Mouse (Mus musculus) MEL (cell line): ENCODE data around the gene Cdh4. TPM values are rescaled to one million over a fixed set of nuclear protein-coding genes. Genes with fewer than 3 reads are reported as not detected.

Experiments
- DNase-seq: peaks from one replicate; pipeline ENCODE4 v3.0.0; 2011; ENCODE audit warnings: low read depth, low spot score
- H3K27ac ChIP-seq: 2 replicates; pipeline ENCODE4 v1.5.1; 2012; ENCODE audit warnings: low read depth, mild to moderate bottlenecking, control low read depth, low read length, moderate library complexity; ENCODE audit not compliant: control insufficient read depth
- H3K27me3 ChIP-seq, 2 experiments: fragments of 150-350 bp in 1 of 2; sonication (generic) in 1 of 2; 2 replicates each; pipeline ENCODE4 v1.6.1; 2012; ENCODE audit warnings: low read length in 2 of 2, mild to moderate bottlenecking in 2 of 2, improper control_type of control experiment in 1 of 2, moderate library complexity in 1 of 2; ENCODE audit not compliant: insufficient read depth in 2 of 2, control insufficient read depth in 1 of 2
- H3K36me3 ChIP-seq, 2 experiments: 2 replicates each; pipeline ENCODE4 v1.6.1; 2012 to 2014; ENCODE audit warnings: low read length in 2 of 2, improper control_type of control experiment in 1 of 2, inconsistent platforms in 1 of 2, mild to moderate bottlenecking in 1 of 2; ENCODE audit not compliant: insufficient read depth in 2 of 2, control insufficient read depth in 1 of 2
- H3K4me1 ChIP-seq, 2 experiments: fragments of 150-350 bp in 1 of 2; sonication (generic) in 1 of 2; 2 replicates each; pipeline ENCODE4 v1.6.1; 2012; ENCODE audit warnings: low read length in 2 of 2, improper control_type of control experiment in 1 of 2, mild to moderate bottlenecking in 1 of 2; ENCODE audit not compliant: insufficient read depth in 2 of 2, control insufficient read depth in 1 of 2
- H3K4me3 ChIP-seq, 2 experiments: fragments of 150-350 bp in 1 of 2; sonication (generic) in 1 of 2; 2 replicates each; pipeline ENCODE4 v1.5.1; 2012; ENCODE audit warnings: low read depth in 2 of 2, low read length in 2 of 2, mild to moderate bottlenecking in 2 of 2, moderate library complexity in 2 of 2, control low read depth in 1 of 2, improper control_type of control experiment in 1 of 2; ENCODE audit not compliant: control insufficient read depth in 1 of 2, insufficient read depth in 1 of 2
- H3K79me2 ChIP-seq: 2 replicates; pipeline ENCODE4 v1.6.1; 2012; ENCODE audit warnings: mild to moderate bottlenecking, low read length, moderate library complexity; ENCODE audit not compliant: control insufficient read depth, poor library complexity, insufficient read depth
- H3K9ac ChIP-seq: 2 replicates; pipeline ENCODE4 v1.6.1; 2012; ENCODE audit warnings: low read depth, mild to moderate bottlenecking, control low read depth, low read length, moderate library complexity; ENCODE audit not compliant: control insufficient read depth, poor library complexity, severe bottlenecking
- H3K9me3 ChIP-seq: fragments of 150-350 bp; sonication (generic); replicated peaks from 2 replicates; pipeline ENCODE4 v1.6.1; 2012; ENCODE audit warnings: mild to moderate bottlenecking, low read length, improper control_type of control experiment, moderate library complexity; ENCODE audit not compliant: insufficient read depth
- CHD1 ChIP-seq: IDR thresholded peaks from 2 replicates; pipeline ENCODE4 v1.6.1; 2012; ENCODE audit warnings: low read depth, mild to moderate bottlenecking, inconsistent platforms, low read length, improper control_type of control experiment
- CHD2 ChIP-seq: IDR thresholded peaks from 2 replicates; pipeline ENCODE4 v1.6.1; 2011; ENCODE audit warnings: low read length, improper control_type of control experiment
- CTCF ChIP-seq, 3 experiments: IDR thresholded peaks in 2 of 3; conservative IDR thresholded peaks in 1 of 3; 2 replicates each; pipeline ENCODE4 v1.5.1; 2011 to 2012; ENCODE audit warnings: low read length in 3 of 3, low read depth in 2 of 3, mild to moderate bottlenecking in 2 of 3, improper control_type of control experiment in 1 of 3, inconsistent platforms in 1 of 3, mixed read lengths in 1 of 3, moderate library complexity in 1 of 3; ENCODE audit not compliant: control insufficient read depth in 1 of 3, insufficient read depth in 1 of 3, poor library complexity in 1 of 3, severe bottlenecking in 1 of 3
- ELF1 ChIP-seq: IDR thresholded peaks from 2 replicates; pipeline ENCODE4 v1.6.1; 2014; ENCODE audit warnings: low read depth, mild to moderate bottlenecking, inconsistent platforms, low read length, improper control_type of control experiment, moderate library complexity
- JUND ChIP-seq: IDR thresholded peaks from 2 replicates; pipeline ENCODE4 v1.6.1; 2011; ENCODE audit warnings: low read depth, mild to moderate bottlenecking, improper control_type of control experiment, low read length
- MAFK ChIP-seq: IDR thresholded peaks from 2 replicates; pipeline ENCODE4 v1.6.1; 2011; ENCODE audit warnings: low read depth, mild to moderate bottlenecking, low read length, improper control_type of control experiment, borderline replicate concordance
- MAX ChIP-seq: IDR thresholded peaks from 2 replicates; pipeline ENCODE4 v1.6.1; 2011; ENCODE audit warnings: low read length, improper control_type of control experiment
- MAZ ChIP-seq: IDR thresholded peaks from 2 replicates; pipeline ENCODE4 v1.6.1; 2012; ENCODE audit warnings: low read depth, mild to moderate bottlenecking, inconsistent platforms, low read length, improper control_type of control experiment
- MEF2A ChIP-seq: IDR thresholded peaks from 2 replicates; pipeline ENCODE4 v1.6.1; 2014; ENCODE audit warnings: low read depth, mild to moderate bottlenecking, inconsistent platforms, low read length, improper control_type of control experiment; ENCODE audit not compliant: poor library complexity, insufficient replicate concordance, severe bottlenecking; ENCODE audit errors: extremely low read depth
- MXI1 ChIP-seq: IDR thresholded peaks from 2 replicates; pipeline ENCODE4 v1.6.1; 2011; ENCODE audit warnings: mild to moderate bottlenecking, low read depth, low read length, improper control_type of control experiment
- MYB ChIP-seq: IDR thresholded peaks from 2 replicates; pipeline ENCODE4 v1.6.1; 2011; ENCODE audit warnings: mild to moderate bottlenecking, low read depth, low read length, improper control_type of control experiment
- NELFE ChIP-seq: IDR thresholded peaks from 2 replicates; pipeline ENCODE4 v1.6.1; 2011; ENCODE audit warnings: low read depth, low read length, improper control_type of control experiment
- NRF1 ChIP-seq: IDR thresholded peaks from 2 replicates; pipeline ENCODE4 v1.6.1; 2014; ENCODE audit warnings: low read depth, mild to moderate bottlenecking, inconsistent platforms, low read length, improper control_type of control experiment, moderate library complexity; ENCODE audit not compliant: poor library complexity, insufficient read depth, severe bottlenecking
- POLR2A ChIP-seq, 2 experiments: IDR thresholded peaks; 2 replicates each; pipeline ENCODE4 v1.6.1; 2011 to 2012; ENCODE audit warnings: low read length in 2 of 2, mild to moderate bottlenecking in 2 of 2, control low read depth in 1 of 2, improper control_type of control experiment in 1 of 2, low read depth in 1 of 2, moderate library complexity in 1 of 2; ENCODE audit not compliant: control insufficient read depth in 1 of 2, insufficient read depth in 1 of 2, poor library complexity in 1 of 2
- POLR2AphosphoS2 ChIP-seq: IDR thresholded peaks from 2 replicates; pipeline ENCODE4 v1.6.1; 2011; ENCODE audit warnings: low read length, improper control_type of control experiment
- RAD21 ChIP-seq: IDR thresholded peaks from 2 replicates; pipeline ENCODE4 v1.6.1; 2011; ENCODE audit warnings: mild to moderate bottlenecking, low read depth, low read length, improper control_type of control experiment
- TAL1 ChIP-seq: IDR thresholded peaks from 2 replicates; pipeline ENCODE4 v1.6.1; 2012; ENCODE audit warnings: mild to moderate bottlenecking, inconsistent platforms, low read length, moderate library complexity, mixed read lengths
- TBP ChIP-seq: IDR thresholded peaks from 2 replicates; pipeline ENCODE4 v1.8.0; 2011; ENCODE audit warnings: low read depth, low read length, improper control_type of control experiment
- TCF12 ChIP-seq: IDR thresholded peaks from 2 replicates; pipeline ENCODE4 v1.6.1; 2014; ENCODE audit warnings: low read depth, mild to moderate bottlenecking, inconsistent platforms, low read length, improper control_type of control experiment, moderate library complexity
- USF1 ChIP-seq: IDR thresholded peaks from 2 replicates; pipeline ENCODE4 v1.6.1; 2014; ENCODE audit warnings: low read depth, mild to moderate bottlenecking, inconsistent platforms, low read length, improper control_type of control experiment, moderate library complexity
- USF2 ChIP-seq, 2 experiments: IDR thresholded peaks; 2 replicates each; pipeline ENCODE4 v1.6.1; 2011 to 2012; ENCODE audit warnings: improper control_type of control experiment in 2 of 2, low read length in 2 of 2, borderline replicate concordance in 1 of 2, inconsistent platforms in 1 of 2, low read depth in 1 of 2, mild to moderate bottlenecking in 1 of 2; ENCODE audit not compliant: insufficient read depth in 1 of 2
- ZNF384 ChIP-seq: IDR thresholded peaks from 2 replicates; pipeline ENCODE4 v1.6.1; 2012; ENCODE audit warnings: low read depth, mild to moderate bottlenecking, inconsistent platforms, low read length, improper control_type of control experiment
- polyA plus RNA-seq, 2 experiments: library from polyadenylated mRNA; stranded (reverse) in 1 of 2; unstranded in 1 of 2; fragments of >175 nt in 1 of 2; fragments of >200 nt in 1 of 2; gene quantifications; 2 replicates each; pipeline versions ENCODE4 v1.2.1 to v1.2.4; 2012; ENCODE audit warnings: low replicate concordance in 2 of 2, low read depth in 1 of 2; ENCODE audit not compliant: insufficient read length in 2 of 2, insufficient read depth in 1 of 2, missing spikeins in 1 of 2
- total RNA-seq: library from RNA; depleted of rRNA; stranded (reverse); fragments of 300-350 nt; gene quantifications from 2 replicates; pipeline ENCODE4 v1.2.3, GENCODE M21; 2012

Gene Cdh4
- total and polyA plus RNA-seq, 3 experiments = not detected

DNA sequence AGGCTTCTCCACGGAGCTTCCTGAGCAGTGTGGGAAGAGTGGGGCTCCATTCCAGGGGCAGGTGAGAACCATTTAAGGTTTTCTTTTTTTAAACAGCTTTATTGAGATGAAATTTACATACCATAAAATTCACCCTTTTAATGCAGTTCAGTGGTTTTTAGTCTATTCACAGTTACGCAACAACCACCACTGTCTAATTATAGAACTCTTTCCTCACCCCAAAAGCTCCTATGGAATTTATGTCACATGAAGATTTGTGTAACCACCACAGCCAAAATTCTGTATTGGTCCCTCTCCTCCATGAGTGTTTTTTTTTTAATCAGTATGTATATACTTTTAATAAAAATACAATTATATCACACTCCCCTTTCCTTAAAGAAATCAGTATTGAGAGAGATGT is 144.8 kb downstream of the Cdh4 start:
- Histone ChIP-seq H3K4me3 (no peak overlapping the region), H3K4me1 (no peaks in the 10 kb centered on the region), H3K9ac (no peak overlapping the region), H3K79me2 (no peaks in the 10 kb centered on the region), H3K27ac (no peak overlapping the region), H3K27me3 (no peaks in the 10 kb centered on the region), H3K9me3 (no peaks in the 10 kb centered on the region), H3K36me3 (no peaks in the 10 kb centered on the region)
- TF ChIP-seq USF1 (no peak), NELFE (no peak), TCF12 (no peak)
- DNase-seq = no peak

- H3K27ac ChIP-seq = no peak overlapping the region
- H3K4me1 ChIP-seq = no peaks in the 10 kb centered on the region
- no peak overlapping the region for H3K9ac ChIP-seq
- H3K36me3 ChIP-seq = no peaks in the 10 kb centered on the region
- no peaks in the 10 kb centered on the region for H3K79me2 ChIP-seq
- DNase-seq = no peak
- TF ChIP-seq POLR2A (IDR thresholded peaks at IDR 0.05; ENCODE audit: control insufficient read depth in 1 of 2, insufficient read depth in 1 of 2, low read depth in 1 of 2, low read length in 2 of 2, poor library complexity in 1 of 2) (no peak), CTCF (IDR thresholded peaks at IDR 0.05 in 2 of 3, conservative IDR thresholded peaks at IDR 0.05 in 1 of 3; ENCODE audit: control insufficient read depth in 1 of 3, insufficient read depth in 1 of 3, low read depth in 2 of 3, low read length in 3 of 3, poor library complexity in 1 of 3, severe bottlenecking in 1 of 3) (no peak), CHD1 (no peak), CHD2 (no peak), JUND (no peak), ELF1 (no peak), MAX (no peak), POLR2AphosphoS2 (no peak), MXI1 (no peak), RAD21 (no peak), MEF2A (no peak), USF2 (IDR thresholded peaks at IDR 0.05; ENCODE audit: borderline replicate concordance in 1 of 2, insufficient read depth in 1 of 2, low read depth in 1 of 2, low read length in 2 of 2) (no peak), NRF1 (no peak), TBP (no peak), TAL1 (no peak), MYB (no peak), MAZ (no peak), MAFK (no peak), ZNF384 (no peak)
- no peak overlapping the region for H3K4me3 ChIP-seq
- no peaks in the 10 kb centered on the region for H3K9me3 ChIP-seq
- H3K27me3 ChIP-seq = no peaks in the 10 kb centered on the region
These were observed 149.4 kb downstream of the Cdh4 start for GRCm38 (mm10) chr2:179591661-179592060.
